Mouse (Mus musculus) E14TG2a.4 (cell line): ENCODE measurements around the gene Dnah7a.
"Not testable (repeated sequence)": the region's sequence is repeated elsewhere in the genome, so short reads cannot be mapped to it uniquely, and the experiment has no call there.

Source experiments
- H3K27me3 ChIP-seq: 2 replicates; pipeline ENCODE4 v1.6.1; 2014; ENCODE audit warnings: low read length, control low read depth; ENCODE audit not compliant: insufficient read depth
- H3K36me3 ChIP-seq: 2 replicates; pipeline ENCODE4 v1.6.1; 2014; ENCODE audit warnings: low read length, control low read depth; ENCODE audit not compliant: insufficient read depth
- H3K4me1 ChIP-seq: replicated peaks from 2 replicates; pipeline ENCODE4 v1.6.1; 2014; ENCODE audit warnings: low read depth, low read length, control low read depth
- H3K4me3 ChIP-seq: replicated peaks from 2 replicates; pipeline ENCODE4 v1.5.1; 2014; ENCODE audit warnings: mild to moderate bottlenecking, low read length
- H3K9me3 ChIP-seq: 2 replicates; pipeline ENCODE4 v1.6.1; 2014; ENCODE audit warnings: low read length, control low read depth
- CTCF ChIP-seq: conservative IDR thresholded peaks from 2 replicates; pipeline ENCODE4 v1.5.1; 2014; ENCODE audit warnings: low read length
- NANOG ChIP-seq: IDR thresholded peaks from 2 replicates; pipeline ENCODE4 v1.6.1; 2014; ENCODE audit warnings: borderline replicate concordance, low read length, mixed read lengths
- POU5F1 ChIP-seq: IDR thresholded peaks from 2 replicates; pipeline ENCODE4 v1.6.1; 2014; ENCODE audit warnings: low read length, borderline replicate concordance

Dnah7a gene

DNA sequence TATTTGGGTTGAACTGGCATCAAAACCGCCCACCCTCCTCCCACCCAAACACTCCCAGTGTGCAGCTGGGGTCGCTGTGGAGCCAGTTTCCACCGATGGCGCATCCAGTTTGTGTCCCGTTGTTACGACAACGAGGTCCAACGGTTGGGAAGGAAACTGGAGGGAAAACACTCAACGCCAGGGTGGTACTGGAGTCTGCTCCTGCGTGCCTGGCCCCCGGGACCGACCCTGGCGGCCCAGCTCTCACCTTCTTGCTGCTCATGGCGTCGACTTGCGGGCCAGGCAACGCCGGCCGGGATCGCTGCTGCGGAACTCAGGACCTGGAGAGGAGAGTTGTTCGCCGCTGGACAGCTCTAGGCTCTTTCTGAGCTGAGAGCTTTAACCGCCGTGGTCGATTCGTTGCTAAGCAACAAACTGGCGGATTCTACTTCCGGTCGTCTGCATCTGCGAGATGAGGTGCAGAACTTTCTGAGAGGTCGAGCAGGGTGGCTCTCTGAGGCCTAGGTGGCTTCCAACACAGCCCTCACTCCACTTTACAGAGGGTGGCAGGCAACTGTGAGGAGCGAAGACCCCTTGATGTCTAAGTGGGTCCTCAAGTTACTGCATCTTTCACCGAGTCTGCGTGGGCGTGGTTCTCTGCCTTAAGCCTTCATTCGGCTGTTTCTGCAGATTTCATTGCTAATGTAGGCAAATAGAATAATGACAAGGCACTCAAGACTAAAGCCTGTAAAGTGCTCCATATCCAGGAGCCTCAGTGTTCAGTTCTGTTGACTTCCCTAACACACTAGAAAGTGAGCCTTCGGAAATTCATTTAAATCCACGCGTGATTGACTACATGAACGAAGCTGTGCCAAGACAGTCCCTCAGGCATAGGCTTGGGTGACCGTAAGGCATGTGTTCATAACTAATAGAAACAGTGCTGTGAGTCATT lies at the start of gene Dnah7a:
Gene Dnah7a, minus strand, starts transcription at position 354 of the 931 bp plus-strand sequence.
- TF ChIP-seq POU5F1 (no peak), CTCF (peak; percentile 20; the same call in 1 of the 2 replicates), NANOG (no peak)
- H3K27me3 ChIP-seq = no peaks in the 10 kb centered on the region
- H3K9me3 ChIP-seq = no peaks in the 10 kb centered on the region
- H3K36me3 ChIP-seq = no peaks in the 10 kb centered on the region
- peaks cover 16% of the 10 kb centered on the region for H3K4me1 ChIP-seq
- H3K4me3 ChIP-seq = peak within 1 kb of the TSS; percentile 80

DNA sequence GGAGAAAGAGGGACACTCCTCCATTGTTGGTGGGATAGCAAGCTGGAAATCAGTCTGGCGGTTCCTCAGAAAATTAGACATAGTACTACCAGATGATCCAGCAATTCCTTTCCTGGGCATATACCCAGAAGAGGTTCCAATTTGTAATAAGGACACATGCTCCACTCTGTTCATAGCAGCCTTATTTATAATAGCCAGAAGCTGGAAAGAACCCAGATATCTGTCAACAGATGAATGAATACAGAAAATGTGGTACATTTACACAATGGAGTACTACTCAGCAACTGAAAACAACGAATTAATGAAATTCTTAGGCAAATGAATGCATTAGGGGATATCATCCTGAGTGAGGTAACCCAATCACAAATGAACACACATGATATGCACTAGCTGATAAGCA lies 46.9 kb upstream of the Dnah7a start:
- Histone ChIP-seq H3K4me1 (peaks cover 41% of the 10 kb centered on the region), H3K36me3 (peaks cover 17% of the 10 kb centered on the region)
- H3K27me3 ChIP-seq, H3K9me3 ChIP-seq, H3K4me3 ChIP-seq: not testable (repeated sequence)

GRCm38 (mm10) chr1:53751144-53751543 lies 44.6 kb upstream of the Dnah7a start:
- Histone ChIP-seq H3K36me3 (peaks cover 6% of the 10 kb centered on the region), H3K4me1 (peaks cover 41% of the 10 kb centered on the region), H3K9me3 (peaks cover 16% of the 10 kb centered on the region), H3K27me3 (no peaks in the 10 kb centered on the region), H3K4me3 (peak overlapping the region; percentile 49; the same call in 1 of the 2 replicates)
- TF ChIP-seq POU5F1 = no peak
- TF ChIP-seq CTCF = no peak
- no peak for TF ChIP-seq NANOG

DNA sequence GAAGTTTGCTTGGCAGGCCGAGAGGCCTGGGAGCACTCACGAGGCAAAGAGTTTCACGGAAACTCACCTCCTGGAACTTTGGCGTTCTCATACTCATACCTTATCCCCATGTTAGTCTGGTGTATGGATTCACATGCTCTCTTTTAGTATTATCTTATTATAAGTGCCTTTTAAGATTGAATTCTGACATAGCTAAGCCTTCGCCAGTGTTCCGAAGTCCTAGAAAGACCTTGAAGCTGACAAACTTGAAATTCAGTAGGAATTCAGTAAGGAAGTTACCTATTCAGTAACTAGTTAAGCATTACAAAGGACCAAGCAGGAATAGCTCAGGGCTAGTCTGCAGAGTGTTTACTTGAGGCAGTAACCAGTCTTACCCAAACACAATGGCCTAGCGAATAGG lies 44.1 kb upstream of the Dnah7a start:
- Histone ChIP-seq H3K4me1 (peaks cover 41% of the 10 kb centered on the region), H3K36me3 (peaks cover 10% of the 10 kb centered on the region), H3K9me3 (peaks cover 21% of the 10 kb centered on the region), H3K4me3 (peak overlapping the region; percentile 37)
- H3K27me3 ChIP-seq = not testable (repeated sequence)

DNA sequence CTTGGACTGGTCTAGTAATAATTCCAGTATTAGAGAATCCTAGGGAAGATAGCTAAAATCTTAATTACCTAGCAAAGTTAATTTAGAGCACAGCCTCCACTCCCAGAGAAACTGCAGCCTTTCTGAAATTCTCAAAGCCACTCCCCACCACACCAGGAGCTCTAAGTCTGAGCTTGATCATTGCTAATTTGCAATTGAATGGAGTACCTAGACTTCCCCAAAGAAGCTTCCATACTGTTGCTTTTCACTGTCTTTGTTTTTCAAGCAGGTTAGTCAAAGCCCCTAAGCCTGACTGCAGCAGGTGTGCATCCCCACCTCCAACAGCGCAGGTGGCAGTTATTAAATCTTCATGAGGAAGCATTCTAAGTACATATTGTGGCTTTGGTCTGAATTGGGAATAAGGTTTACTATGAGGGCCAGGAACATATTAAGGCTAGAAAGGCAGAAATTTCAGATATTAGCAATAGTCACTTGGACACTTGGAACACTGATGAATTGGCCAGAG lies 43.3 kb upstream of the Dnah7a start:
- H3K9me3 ChIP-seq = peaks cover 28% of the 10 kb centered on the region
- TF ChIP-seq NANOG (peak; percentile 72), POU5F1 (peak; percentile 5; the same call in 1 of the 2 replicates)

GRCm38 (mm10) chr1:53748571-53748970 lies 42.0 kb upstream of the Dnah7a start:
- TF ChIP-seq NANOG (no peak), POU5F1 (no peak), CTCF (no peak)
- H3K9me3 ChIP-seq = peaks cover 41% of the 10 kb centered on the region
- H3K36me3 ChIP-seq = peaks cover 29% of the 10 kb centered on the region
- H3K27me3 ChIP-seq = no peaks in the 10 kb centered on the region
- 0 out of 2 replicates have a peak overlapping the region, but pooled peaks have one; percentile 29 for H3K4me3 ChIP-seq
- peaks cover 21% of the 10 kb centered on the region for H3K4me1 ChIP-seq

More for the DNA sequence above, 43.3 kb upstream of the Dnah7a start:
- peaks cover 34% of the 10 kb centered on the region for H3K4me1 ChIP-seq
- not testable (repeated sequence) for H3K27me3 ChIP-seq
- peaks cover 18% of the 10 kb centered on the region for H3K36me3 ChIP-seq
- H3K4me3 ChIP-seq = peak overlapping the region; percentile 37

DNA sequence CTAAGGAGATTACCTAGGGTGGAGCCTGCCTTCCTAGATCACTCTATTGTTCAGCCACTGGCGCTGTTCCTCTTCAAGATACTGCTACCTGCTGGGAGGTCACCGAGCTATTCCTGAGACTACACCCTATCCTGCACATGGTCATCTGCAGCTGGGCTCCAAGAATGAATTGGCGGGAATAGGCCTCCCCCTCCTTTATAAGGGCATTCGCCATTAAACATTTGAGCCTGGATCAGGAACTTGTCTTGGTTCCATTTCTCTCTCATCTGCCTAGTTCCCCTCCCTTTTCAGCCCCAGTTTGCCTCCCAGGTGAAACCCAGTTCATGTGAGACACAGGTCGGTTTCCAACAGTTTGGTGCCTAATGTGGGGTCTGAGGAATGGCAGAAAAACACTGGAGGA lies 39.4 kb upstream of the Dnah7a start:
- Histone ChIP-seq H3K9me3 (peaks cover 41% of the 10 kb centered on the region), H3K27me3 (no peaks in the 10 kb centered on the region), H3K36me3 (peaks cover 29% of the 10 kb centered on the region), H3K4me1 (peaks cover 7% of the 10 kb centered on the region), H3K4me3 (no peak overlapping the region)
- TF ChIP-seq NANOG = no peak
- no peak for TF ChIP-seq CTCF
- no peak for TF ChIP-seq POU5F1

DNA sequence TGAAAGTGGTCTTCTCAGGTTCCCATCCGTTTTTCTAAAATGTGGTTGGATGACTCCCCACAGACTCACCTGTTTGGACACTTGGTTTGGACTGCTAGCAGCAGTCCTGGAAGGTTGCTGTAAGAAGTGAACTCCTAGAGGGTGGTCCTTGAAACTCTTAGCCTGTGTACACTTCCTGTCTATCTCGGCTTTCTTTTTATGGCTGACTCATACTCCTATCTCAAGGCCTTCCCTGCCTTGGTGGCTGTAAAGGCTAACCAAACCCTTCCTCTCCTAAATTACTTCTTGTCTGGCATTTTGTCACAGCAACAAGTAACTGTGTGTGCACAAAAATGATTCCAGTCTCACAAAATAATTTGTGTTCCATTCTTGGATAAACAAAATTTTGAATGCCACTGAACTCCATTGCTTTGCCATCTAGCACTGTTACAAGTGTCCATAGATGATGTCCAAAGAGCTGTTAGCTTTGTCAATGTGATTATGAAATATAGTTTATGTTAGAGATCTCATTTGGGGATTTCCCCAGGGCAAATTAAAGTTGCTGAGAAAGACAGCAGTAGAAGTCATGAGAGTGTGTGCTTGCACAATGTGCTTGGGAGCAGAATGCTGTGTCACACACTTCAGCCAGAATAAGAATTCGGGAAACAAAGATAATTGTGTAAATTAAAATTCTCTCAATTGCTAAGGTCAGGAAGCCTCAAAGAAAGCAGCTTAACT lies 35.3 kb upstream of the Dnah7a start:
- TF ChIP-seq POU5F1 (no peak), CTCF (no peak), NANOG (no peak)
- H3K4me1 ChIP-seq = no peaks in the 10 kb centered on the region
- no peak overlapping the region for H3K4me3 ChIP-seq
- peaks cover 32% of the 10 kb centered on the region for H3K9me3 ChIP-seq
- no peaks in the 10 kb centered on the region for H3K27me3 ChIP-seq
- H3K36me3 ChIP-seq = peaks cover 25% of the 10 kb centered on the region
